Mouse (Mus musculus): ENCODE measurements around the gene Tmem131.

The Tmem131 gene

DNA sequence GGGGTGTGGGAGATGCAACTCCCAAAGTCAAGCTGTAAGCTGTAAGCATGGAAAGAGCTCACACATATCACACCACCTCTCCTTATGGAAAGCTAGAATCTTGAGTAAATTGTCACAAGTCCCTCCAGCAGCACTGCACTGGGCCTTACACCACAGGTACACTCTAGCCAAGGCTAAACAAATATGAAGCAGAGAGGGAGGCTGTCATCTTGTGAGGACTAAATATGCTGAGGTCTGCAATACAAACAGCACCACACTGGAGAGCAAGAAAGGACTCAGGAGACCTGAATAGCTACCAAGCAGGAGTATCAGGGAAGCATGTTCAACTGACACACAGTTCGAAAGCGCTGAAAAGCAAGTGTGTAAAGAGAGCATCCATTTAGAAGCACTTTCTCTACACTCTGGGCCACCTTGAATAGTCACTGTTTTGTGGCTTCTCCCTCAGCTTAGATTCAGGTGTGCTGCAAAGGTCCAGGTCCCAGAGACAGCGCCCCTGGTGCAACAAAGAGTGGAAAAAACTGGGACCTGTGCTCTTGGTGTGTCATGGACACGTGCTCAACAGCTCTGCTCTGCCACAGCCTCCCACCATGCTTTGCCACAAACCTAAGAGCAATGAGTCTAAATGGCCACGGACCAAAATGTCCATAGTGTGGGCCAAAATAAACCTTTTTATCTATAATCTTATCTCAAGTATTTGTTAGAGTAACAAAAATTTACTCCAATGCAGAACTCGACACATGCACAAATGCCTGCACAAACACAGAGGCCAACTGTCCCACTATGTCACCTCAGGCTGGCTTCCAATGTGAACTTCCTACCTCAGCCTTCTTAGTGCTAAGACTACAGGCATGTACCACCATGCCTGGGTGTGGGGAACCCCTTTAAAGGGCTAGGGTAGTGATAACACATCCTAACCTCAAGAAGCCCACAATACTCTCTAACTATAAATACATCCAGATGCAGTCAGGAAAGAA is 14.8 kb downstream of the Tmem131 start:
- no peak for TF ChIP-seq GATA4 (IDR thresholded peaks at IDR 0.05; ENCODE audit: insufficient replicate concordance, low read length)

DNA sequence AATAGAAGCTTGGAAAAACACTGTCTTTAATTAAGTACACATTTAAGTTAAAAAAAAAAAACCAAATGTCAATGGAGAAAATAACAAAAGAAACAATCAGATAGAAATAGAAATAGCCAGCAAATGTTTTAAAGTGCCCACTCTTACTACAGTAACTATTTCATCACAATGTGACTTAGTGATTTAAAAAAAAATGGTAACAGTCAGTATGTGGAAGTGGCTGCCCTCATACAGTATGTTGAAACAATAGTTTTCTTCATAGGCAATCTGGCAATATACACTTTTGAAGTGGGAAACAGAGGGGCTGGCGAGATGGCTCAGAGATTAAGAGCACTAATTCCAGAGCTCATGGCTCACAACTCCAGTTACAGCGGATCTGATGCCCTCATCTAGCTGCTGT is 15.9 kb downstream of the Tmem131 start:
- no peak for TF ChIP-seq GATA4 (IDR thresholded peaks at IDR 0.05; ENCODE audit: insufficient replicate concordance, low read length)

DNA sequence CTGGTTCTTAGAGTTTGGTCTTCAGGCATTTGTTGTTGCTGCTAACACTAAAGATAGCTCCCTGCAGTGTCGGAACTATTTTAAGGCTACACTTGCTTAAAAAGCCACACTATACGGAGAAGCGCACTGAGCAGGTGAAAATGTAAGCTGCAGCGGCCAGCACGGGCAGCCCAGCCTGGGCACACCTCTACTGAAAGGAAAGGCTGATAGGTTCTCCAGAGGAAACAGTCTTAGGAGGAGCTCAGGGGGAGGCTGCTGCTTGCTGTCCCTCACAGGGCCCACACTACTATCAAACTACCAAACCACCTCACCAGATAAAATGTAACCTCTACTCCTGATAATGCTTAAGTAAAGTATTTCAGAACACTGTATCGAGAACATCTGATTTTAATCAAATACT is 16.7 kb downstream of the Tmem131 start:
- no peak for TF ChIP-seq GATA4 (IDR thresholded peaks at IDR 0.05; ENCODE audit: insufficient replicate concordance, low read length)

DNA sequence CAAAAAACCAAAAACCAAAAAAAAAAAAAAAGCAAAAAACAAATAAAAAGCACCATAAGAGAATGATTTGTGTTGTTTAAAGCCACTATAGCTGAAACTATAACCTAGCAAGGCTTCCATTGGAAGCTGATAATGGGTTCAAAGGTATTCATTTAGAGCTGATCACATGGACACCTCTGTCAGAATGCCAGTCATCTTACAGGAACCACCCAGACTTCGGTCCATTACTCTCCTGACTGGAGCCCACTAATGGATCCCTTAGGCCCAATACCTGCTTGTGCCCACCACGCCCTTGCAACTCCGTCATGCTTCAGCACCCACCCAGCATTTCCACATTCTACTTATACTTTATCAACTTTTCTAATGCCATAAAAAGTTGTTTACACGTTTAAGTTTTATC is 17.2 kb downstream of the Tmem131 start:
- TF ChIP-seq GATA4 (IDR thresholded peaks at IDR 0.05; ENCODE audit: insufficient replicate concordance, low read length): no peak

DNA sequence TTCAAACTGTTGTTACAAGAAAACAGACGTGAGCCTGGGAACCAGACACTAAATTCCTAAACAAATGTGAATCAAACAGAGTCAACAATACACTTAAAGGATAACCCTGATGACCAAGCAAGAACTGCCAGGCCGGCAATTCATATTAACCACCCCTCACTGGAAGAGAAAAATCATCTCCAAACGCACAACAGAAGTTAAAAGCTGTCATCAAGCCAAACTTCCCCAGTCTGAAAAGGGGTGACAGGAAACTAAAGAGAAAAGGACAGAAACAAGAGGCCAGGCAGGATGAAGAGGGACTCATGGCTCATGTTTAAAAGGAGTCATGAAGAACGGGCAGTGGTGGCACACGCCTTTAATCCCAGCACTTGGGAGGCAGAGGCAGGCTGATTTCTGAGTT is 17.7 kb downstream of the Tmem131 start:
- no peak for TF ChIP-seq GATA4 (IDR thresholded peaks at IDR 0.05; ENCODE audit: insufficient replicate concordance, low read length)

DNA sequence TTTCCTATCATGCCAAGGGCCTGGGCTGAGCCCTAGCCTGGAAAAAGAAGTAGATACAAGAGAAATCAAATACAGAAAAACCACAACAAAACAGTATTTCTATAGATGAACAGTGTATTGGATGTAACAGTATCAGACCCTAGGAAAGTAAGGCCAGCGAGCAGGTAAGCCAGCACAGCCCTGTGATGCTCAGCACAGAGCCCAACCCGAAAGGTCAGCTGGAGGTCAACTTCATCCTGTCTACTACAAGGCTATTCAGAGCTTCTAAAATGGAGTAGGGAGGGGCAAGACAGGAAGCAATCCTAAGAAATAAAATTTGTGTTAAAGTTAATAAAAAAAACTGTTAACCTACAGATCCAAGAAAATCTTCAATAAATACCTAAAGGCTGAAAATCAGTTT is 18.6 kb downstream of the Tmem131 start:
- TF ChIP-seq GATA4 (IDR thresholded peaks at IDR 0.05; ENCODE audit: insufficient replicate concordance, low read length): no peak

DNA sequence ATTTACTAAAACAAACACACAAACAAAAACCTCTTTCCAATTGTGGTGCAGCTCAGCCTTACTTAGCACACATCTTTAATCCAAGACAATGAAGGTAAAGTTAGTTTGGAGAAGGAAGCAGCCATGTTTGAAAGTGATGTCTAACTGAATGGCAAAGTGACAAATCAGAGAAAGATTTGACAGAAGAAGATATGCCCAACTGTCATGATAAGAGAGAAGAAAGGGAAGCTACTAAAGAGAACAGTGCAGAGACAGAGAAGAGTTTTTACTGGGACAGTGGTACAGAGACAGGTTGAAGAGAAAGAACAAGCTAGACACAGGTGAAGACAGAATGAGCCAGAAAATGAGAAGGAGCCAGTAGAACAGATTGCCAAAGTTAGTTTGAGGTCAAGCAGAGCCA is 19.6 kb downstream of the Tmem131 start:
- no peak for TF ChIP-seq GATA4 (IDR thresholded peaks at IDR 0.05; ENCODE audit: insufficient replicate concordance, low read length)

DNA sequence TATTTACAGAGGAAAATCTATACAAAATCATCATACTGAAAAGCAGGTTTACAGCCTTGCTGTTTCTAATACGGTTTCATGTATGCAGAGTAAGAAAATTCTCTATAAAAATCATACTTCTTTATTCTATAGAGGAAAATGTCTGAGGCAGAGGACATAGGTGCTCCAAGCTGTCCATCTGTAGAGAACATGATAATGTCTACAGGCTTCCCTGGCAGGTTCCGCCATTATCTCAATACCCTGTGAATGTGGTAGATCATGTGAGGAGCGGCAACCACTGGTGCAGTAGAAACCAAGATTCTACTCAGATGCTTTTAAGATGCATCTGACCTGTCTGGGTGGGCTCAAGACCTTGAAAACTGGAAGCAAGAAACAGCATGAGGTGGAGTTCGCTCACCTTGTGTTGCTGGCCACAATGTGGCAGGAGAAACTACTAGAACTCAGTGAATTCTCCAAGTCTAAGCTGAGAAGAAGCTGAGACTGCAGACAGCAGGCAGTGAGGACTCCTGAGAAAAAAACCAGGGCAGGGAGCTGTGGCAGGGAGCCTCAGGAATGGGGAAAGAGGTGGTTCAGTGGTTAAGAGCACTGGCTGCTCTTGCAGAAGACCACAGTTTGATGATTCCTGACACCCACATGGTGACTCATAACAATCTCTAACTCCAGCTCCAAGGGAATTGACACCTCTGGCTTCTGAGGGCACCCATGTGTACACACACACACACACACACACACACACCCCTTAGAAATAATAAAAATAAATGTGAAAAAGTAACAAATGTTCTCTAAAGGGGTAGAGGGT is 20.6 kb downstream of the Tmem131 start:
- TF ChIP-seq GATA4 (IDR thresholded peaks at IDR 0.05; ENCODE audit: insufficient replicate concordance, low read length): no peak

DNA sequence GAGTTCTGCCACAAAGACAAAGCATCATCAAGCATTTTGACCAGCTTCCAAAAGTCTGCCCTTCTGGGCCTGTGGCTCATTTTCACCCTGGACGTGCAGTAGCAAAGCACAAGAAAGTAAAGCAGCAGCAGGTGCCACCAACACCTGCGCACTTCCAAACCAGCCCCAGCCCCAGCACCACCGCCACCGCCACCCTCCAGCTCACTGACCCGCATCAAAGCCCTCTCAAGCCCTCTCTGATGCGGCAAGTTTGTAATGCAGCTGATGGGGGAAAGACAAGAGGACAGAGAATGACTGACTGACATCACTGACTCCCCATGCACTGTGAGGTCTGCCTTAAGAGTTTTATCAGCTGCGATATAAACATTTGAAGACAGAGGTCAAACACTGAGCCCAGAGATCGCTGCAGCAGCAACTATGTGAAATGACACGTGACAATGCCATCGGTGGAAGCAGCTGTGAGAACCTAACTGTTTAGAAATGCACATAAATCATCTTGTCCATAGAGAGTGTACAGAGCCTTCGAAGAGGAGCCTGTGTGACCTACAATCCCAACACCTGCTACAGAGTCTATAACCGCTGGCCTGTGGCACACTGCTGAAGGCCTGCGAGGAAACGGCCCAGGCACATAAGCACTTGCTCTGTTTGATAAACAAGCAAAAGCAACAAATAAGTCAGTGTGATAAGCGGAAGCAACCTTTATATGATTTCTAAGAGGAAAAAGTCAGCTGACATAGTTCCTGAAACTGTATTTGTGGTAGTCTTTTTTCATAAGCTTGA is 21.7 kb downstream of the Tmem131 start:
- no peak for TF ChIP-seq GATA4 (IDR thresholded peaks at IDR 0.05; ENCODE audit: insufficient replicate concordance, low read length)

DNA sequence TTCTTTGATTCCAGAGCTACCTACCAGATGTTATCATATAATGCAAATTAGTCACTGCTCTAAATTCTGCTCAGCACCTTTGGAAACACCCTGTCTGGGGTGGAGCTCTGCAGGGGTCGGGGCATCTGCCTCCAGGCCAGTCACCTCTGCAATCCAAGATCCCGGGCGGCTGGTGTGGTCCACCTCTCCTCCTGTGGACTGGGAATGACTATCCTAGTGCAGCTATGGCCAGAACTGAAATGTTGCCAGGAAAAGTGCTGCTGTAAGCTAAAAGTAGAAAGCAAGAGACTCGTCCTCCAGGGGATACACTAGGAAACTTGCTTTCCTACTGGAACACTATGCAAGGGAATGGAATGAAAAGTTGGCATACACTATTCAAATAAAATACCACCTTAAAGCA is 22.7 kb downstream of the Tmem131 start:
- TF ChIP-seq GATA4 (IDR thresholded peaks at IDR 0.05; ENCODE audit: insufficient replicate concordance, low read length): no peak

DNA sequence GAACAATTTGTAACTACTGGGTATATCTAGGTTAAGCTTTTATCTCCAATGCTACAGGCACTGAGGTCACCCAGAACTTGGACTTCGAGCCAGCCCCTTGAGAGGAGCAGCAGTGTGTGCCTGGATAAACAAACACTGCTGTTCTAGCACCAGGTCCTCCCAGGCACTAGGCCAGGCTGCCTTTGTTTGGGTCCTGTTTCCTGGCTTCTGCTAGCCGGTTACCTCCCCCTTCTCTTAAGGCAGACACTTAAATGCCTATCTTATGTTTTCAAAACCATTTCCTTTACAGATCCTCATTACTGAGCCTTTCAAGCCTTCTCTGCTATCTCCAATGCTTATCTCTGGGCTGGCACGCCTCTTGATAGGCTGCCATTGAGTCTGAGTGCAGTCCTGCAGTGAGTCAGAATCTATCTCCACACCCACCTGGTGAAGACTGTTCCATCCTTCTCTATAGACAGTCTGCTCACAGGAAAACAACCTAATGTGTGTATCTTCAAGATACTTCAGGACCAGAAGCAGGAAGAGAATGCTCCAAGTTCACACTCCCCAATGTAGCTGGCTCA is 23.2 kb downstream of the Tmem131 start:
- TF ChIP-seq GATA4 (IDR thresholded peaks at IDR 0.05; ENCODE audit: insufficient replicate concordance, low read length): peak; percentile 90

DNA sequence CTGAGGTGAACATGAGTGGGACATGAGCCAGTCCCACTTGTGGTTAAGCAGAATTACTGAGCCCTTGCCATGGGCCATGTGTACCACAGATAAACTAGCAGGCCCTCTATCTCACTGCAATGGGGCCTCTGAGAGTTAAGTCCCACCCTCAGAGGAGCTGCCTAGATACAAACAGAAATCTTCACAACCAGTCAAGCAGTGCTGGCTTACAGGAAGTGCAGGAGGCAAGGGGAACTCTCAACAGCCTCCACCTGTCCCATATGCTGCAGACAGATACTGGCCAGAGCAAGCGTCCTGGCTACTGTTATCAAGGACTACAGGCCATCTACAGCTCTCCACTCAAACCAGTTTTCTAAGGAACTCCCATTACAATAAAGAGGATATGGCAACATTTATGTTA is 23.7 kb downstream of the Tmem131 start:
- TF ChIP-seq GATA4 (IDR thresholded peaks at IDR 0.05; ENCODE audit: insufficient replicate concordance, low read length): no peak

DNA sequence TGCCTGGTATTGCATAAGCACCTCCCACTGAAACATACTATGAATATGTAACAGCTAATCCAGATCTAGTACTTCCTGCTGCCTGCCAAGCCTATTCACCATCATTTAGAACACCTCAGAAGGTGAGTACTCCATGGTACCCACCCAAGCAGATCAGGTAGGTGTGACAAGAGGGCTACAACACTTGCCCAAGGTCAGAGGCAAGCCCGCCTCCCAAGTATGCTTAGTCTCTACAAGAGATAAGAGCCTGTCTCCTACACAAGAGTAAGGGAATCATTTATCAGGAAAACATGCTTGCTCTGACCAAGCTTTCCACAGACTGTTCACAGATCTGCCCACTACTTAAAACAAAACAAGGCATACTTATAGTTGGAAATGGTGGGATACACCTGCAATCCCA is 26.0 kb downstream of the Tmem131 start:
- TF ChIP-seq GATA4 (IDR thresholded peaks at IDR 0.05; ENCODE audit: insufficient replicate concordance, low read length): no peak

DNA sequence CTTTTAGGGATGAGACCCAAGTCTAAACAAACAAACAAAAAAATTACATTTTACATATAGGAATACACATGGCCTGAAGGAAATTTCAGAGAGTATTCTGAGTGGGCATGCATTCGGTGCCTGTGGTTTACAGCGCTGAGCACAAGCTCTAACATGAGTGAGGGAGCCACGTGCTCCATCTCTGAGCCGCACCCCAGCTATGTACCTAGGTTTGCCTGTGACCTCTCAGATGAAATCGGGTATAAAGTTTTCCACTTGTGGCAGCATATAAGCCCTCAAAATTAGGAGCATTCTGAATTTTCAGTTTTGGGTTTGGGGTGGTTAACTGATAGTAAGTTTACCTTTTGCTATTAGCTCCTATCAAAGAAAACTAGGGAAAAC is 28.3 kb downstream of the Tmem131 start:
- TF ChIP-seq GATA4 (IDR thresholded peaks at IDR 0.05; ENCODE audit: insufficient replicate concordance, low read length): no peak
